10 mouse cellular contexts compared by ENCODE assay signal in genomic region chr8:122277204-122277995, GRCm38 (mm10). TPM values are rescaled to one million over a fixed set of nuclear protein-coding genes. Genes with fewer than 3 reads are reported as not detected.
DNase-seq lines count a peak whose midpoint lies in the region; ATAC-seq and TF ChIP-seq lines count a peak whose summit lies in the region.
"Had no signal": no experiment of that assay in that cellular context is flagged by ENCODE, and none has a peak within 500 bp of the region (broad histone marks: within the 10 kb centered on the region; RNA-seq: fewer than 3 reads in every experiment).

No protein-coding gene starts in this region.

- no peak overlapping the region for H3K27ac ChIP-seq in layer of hippocampus, adult 2 months
- peak overlapping the region; percentile 53 for H3K27ac ChIP-seq in brown adipose tissue, adult 24 weeks (replicated peaks; ENCODE audit: low read depth, low read length)
- peak overlapping the region; percentile 78 for H3K27ac ChIP-seq in liver, embryonic 12.5 days
- H3K27ac ChIP-seq: neural tube, embryonic 12.5 days had no signal

- H3K9ac ChIP-seq in liver, embryonic 12.5 days, result peak overlapping the region; percentile 28
- H3K9ac ChIP-seq: neural tube, embryonic 12.5 days had no signal

- peak; percentile 41 for TF ChIP-seq CTCF in layer of hippocampus, adult 2 months (conservative IDR thresholded peaks at IDR 0.05)

- no peaks in the 10 kb centered on the region for H3K27me3 ChIP-seq in liver, embryonic 12.5 days (replicated peaks)
- H3K27me3 ChIP-seq: neural tube, embryonic 12.5 days had no signal

- peak; percentile 43 for DNase-seq in CD4-positive, CD25-positive, alpha-beta regulatory T cell, adult 2 months (ENCODE audit: low read depth, low spot score)
- no peak for DNase-seq in layer of hippocampus, adult 2 months (ENCODE audit: low spot score in 2 of 2)
- DNase-seq in layer of hippocampus, postnatal 25 days (ENCODE audit: extremely low spot score in 1 of 2, low spot score in 1 of 2), result no peak
- DNase-seq in frontal cortex, postnatal 25 days (ENCODE audit: low spot score in 2 of 2), result no peak
- DNase-seq: gastrocnemius, postnatal 36 days had no signal

- no peak for ATAC-seq in CD4-positive, CD25-positive, alpha-beta regulatory T cell, adult 4 months
- no peak for ATAC-seq in liver, embryonic 12.5 days
- no peak for ATAC-seq in monocyte, adult 5-6 weeks (replicated peaks; ENCODE audit: insufficient number of reproducible peaks, low FRiP score, low TSS enrichment, poor library complexity, severe bottlenecking)

- H3K9me3 ChIP-seq in liver, embryonic 12.5 days (replicated peaks), result no peaks in the 10 kb centered on the region
- H3K9me3 ChIP-seq: neural tube, embryonic 12.5 days had no signal

- H3K4me1 ChIP-seq in brown adipose tissue, adult 24 weeks (ENCODE audit: control insufficient read depth, insufficient read depth, insufficient read length, low read length), result peaks cover 13% of the 10 kb centered on the region
- H3K4me1 ChIP-seq in liver, embryonic 12.5 days, result peaks cover 87% of the 10 kb centered on the region

- no peak overlapping the region for H3K4me3 ChIP-seq in layer of hippocampus, adult 2 months
- H3K4me3 ChIP-seq in brown adipose tissue, adult 24 weeks (ENCODE audit: insufficient read depth, low read depth, low read length), result no peak overlapping the region
- H3K4me3 ChIP-seq in liver, embryonic 12.5 days, result no peak overlapping the region
- H3K4me3 ChIP-seq: neural tube, embryonic 12.5 days had no signal

- no peak overlapping the region for H3K4me2 ChIP-seq in liver, embryonic 12.5 days
- H3K4me2 ChIP-seq: neural tube, embryonic 12.5 days had no signal

- H3K36me3 ChIP-seq in liver, embryonic 12.5 days, result no peaks in the 10 kb centered on the region
- H3K36me3 ChIP-seq: neural tube, embryonic 12.5 days had no signal

- 71% methylated on average over 18 of the region's 18 CpGs for WGBS in liver, embryonic 12.5 days (ENCODE audit: insufficient replicate concordance)

RNA-seq across cellular contexts. Expression of gene Zfpm1, which starts 4.5 kb away (rescaled TPM):
- under 1 TPM; 0.46 to 0.82 TPM for polyA plus RNA-seq in CD4-positive, CD25-positive, alpha-beta regulatory T cell, adult 4 months (2017; shearing (Covaris generic))
- total RNA-seq in layer of hippocampus, adult 2 months (2021), result 10 to 100 TPM; 45.1 to 45.6 TPM
- total RNA-seq in layer of hippocampus, postnatal 25 days (2021), result 10 to 100 TPM; 37.8 to 43.4 TPM
- polyA plus RNA-seq in brown adipose tissue, adult 24 weeks (2012; ENCODE audit: insufficient read depth, insufficient read length, missing spikeins), result 3.4 and 6.1 TPM in 2 replicates
- polyA plus RNA-seq in liver, embryonic 12.5 days (2016; fragmentation: Nextera tagmentation; extraction: Ambion mirVana), result 27.6 and 28.4 TPM in 2 replicates
- total RNA-seq in monocyte, adult 5-6 weeks (2017), result 7.9 to 23.3 TPM (median 10.3 TPM) in 3 replicates
